Mouse (Mus musculus) megakaryocyte progenitor cell, adult 5-6 weeks (primary cell): Measurements from ENCODE around the gene Zfp324. TPM values are rescaled to one million over a fixed set of nuclear protein-coding genes. Genes with fewer than 3 reads are reported as not detected.

Source experiments
- ATAC-seq: replicated peaks from 2 replicates; pipeline ENCODE4 v1.8.0; 2016; ENCODE audit warnings: mild to moderate bottlenecking, moderate TSS enrichment, inconsistent platforms; ENCODE audit not compliant: poor library complexity
- total RNA-seq, 2 experiments: library from RNA; stranded (forward) in 1 of 2; stranded (reverse) in 1 of 2; fragments of 157-497, 149-512 nt in 1 of 2; fragments of 200-1000 nt in 1 of 2; gene quantifications; 2 replicates each; pipeline versions ENCODE4 v1.2.3 to v1.2.4; 2015 to 2017

Zfp324 gene
- total RNA-seq, 2 experiments from 2014 or later = 3.9 to 8.5 TPM

GRCm38 (mm10) chr7:13007341-13008092, 41.9 kb downstream of the Zfp324 start:
- no peak for ATAC-seq

- peak; percentile 86 for ATAC-seq
These were observed 43.7 kb downstream of the Zfp324 start for GRCm38 (mm10) chr7:13009143-13010004.

GRCm38 (mm10) chr7:13010005-13010908, 44.6 kb downstream of the Zfp324 start, which contains the start of gene Zbtb45:
TSS of gene Zbtb45 (minus strand) at chr7:13010034.
- ATAC-seq = no peak

GRCm38 (mm10) chr7:13013671-13014070, 48.0 kb downstream of the Zfp324 start:
- ATAC-seq = no peak

- no peak for ATAC-seq
These were observed 48.7 kb downstream of the Zfp324 start for GRCm38 (mm10) chr7:13014275-13014839.

GRCm38 (mm10) chr7:13015217-13015616, 49.6 kb downstream of the Zfp324 start:
- no peak for ATAC-seq

- ATAC-seq = peak; percentile 67
These were observed 57.3 kb downstream of the Zfp324 start for GRCm38 (mm10) chr7:13022773-13023535.

Other genes starting within 250 kb of the Zfp324 start
- gene Vmn2r56, start 230.8 kb upstream of the Zfp324 start, total RNA-seq (2015) = not detected in 2 replicates
- not detected in 2 replicates for gene Vmn2r56, start 230.8 kb upstream of the Zfp324 start, total RNA-seq (2017)
- gene Zscan18, start 162.2 kb upstream of the Zfp324 start, total RNA-seq (2015) = 0.95 and 2.0 TPM in 2 replicates
- 1.1 and 1.7 TPM in 2 replicates for gene Zscan18, start 162.2 kb upstream of the Zfp324 start, total RNA-seq (2017)
- 6.5 and 7.5 TPM in 2 replicates for gene Zfp329, start 147.0 kb upstream of the Zfp324 start, total RNA-seq (2015)
- 6.2 and 7.8 TPM in 2 replicates for gene Zfp329, start 147.0 kb upstream of the Zfp324 start, total RNA-seq (2017)
- gene Zfp110, start 131.1 kb upstream of the Zfp324 start, total RNA-seq (2015) = 26.4 and 30.9 TPM in 2 replicates
- 31.2 and 36.8 TPM in 2 replicates for gene Zfp110, start 131.1 kb upstream of the Zfp324 start, total RNA-seq (2017)
- 3.2 and 5.9 TPM in 2 replicates for gene Zfp128, start 84.7 kb upstream of the Zfp324 start, total RNA-seq (2015)
- gene Zfp128, start 84.7 kb upstream of the Zfp324 start, total RNA-seq (2017) = 2.0 and 2.7 TPM in 2 replicates
- 20.6 and 22.2 TPM in 2 replicates for gene Zscan22, start 68.0 kb upstream of the Zfp324 start, total RNA-seq (2015)
- 6.4 and 8.2 TPM in 2 replicates for gene Zscan22, start 68.0 kb upstream of the Zfp324 start, total RNA-seq (2017)
- gene Rps5, start 43.5 kb upstream of the Zfp324 start, total RNA-seq (2015) = 3,071 and 3,115 TPM in 2 replicates
- gene Rps5, start 43.5 kb upstream of the Zfp324 start, total RNA-seq (2017) = 1,264 and 1,790 TPM in 2 replicates
- 0.76 and 1.0 TPM in 2 replicates for gene Rnf225, start 38.4 kb upstream of the Zfp324 start, total RNA-seq (2015)
- 0.57 and 0.62 TPM in 2 replicates for gene Rnf225, start 38.4 kb upstream of the Zfp324 start, total RNA-seq (2017)
- 3.1 and 4.4 TPM in 2 replicates for gene Zfp446, start 12.0 kb downstream of the Zfp324 start, total RNA-seq (2015)
- 2.6 and 3.3 TPM in 2 replicates for gene Zfp446, start 12.0 kb downstream of the Zfp324 start, total RNA-seq (2017)
- not detected in 2 replicates for gene Slc27a5, start 32.4 kb downstream of the Zfp324 start, total RNA-seq (2015)
- not detected in 2 replicates for gene Slc27a5, start 32.4 kb downstream of the Zfp324 start, total RNA-seq (2017)
- gene Trim28, start 33.3 kb downstream of the Zfp324 start, total RNA-seq (2015) = 389 and 409 TPM in 2 replicates
- 506 and 507 TPM in 2 replicates for gene Trim28, start 33.3 kb downstream of the Zfp324 start, total RNA-seq (2017)
- gene Zbtb45, start 44.2 kb downstream of the Zfp324 start, total RNA-seq (2015) = 11.4 and 13.8 TPM in 2 replicates
- 7.8 and 9.8 TPM in 2 replicates for gene Zbtb45, start 44.2 kb downstream of the Zfp324 start, total RNA-seq (2017)
- 145 and 150 TPM in 2 replicates for gene Chmp2a, start 69.0 kb downstream of the Zfp324 start, total RNA-seq (2015)
- 168 and 203 TPM in 2 replicates for gene Chmp2a, start 69.0 kb downstream of the Zfp324 start, total RNA-seq (2017)
- 150 and 160 TPM in 2 replicates for gene Ube2m, start 72.4 kb downstream of the Zfp324 start, total RNA-seq (2015)
- 123 and 179 TPM in 2 replicates for gene Ube2m, start 72.4 kb downstream of the Zfp324 start, total RNA-seq (2017)
- 0.37 and 1.1 TPM in 2 replicates for gene Mzf1, start 88.9 kb downstream of the Zfp324 start, total RNA-seq (2015)
- gene Mzf1, start 88.9 kb downstream of the Zfp324 start, total RNA-seq (2017) = 0.25 and 1.1 TPM in 2 replicates
- not detected in 2 replicates for gene Vmn1r85, start 129.3 kb downstream of the Zfp324 start, total RNA-seq (2015)
- gene Vmn1r85, start 129.3 kb downstream of the Zfp324 start, total RNA-seq (2017) = not detected in 2 replicates
- not detected in 2 replicates for gene Vmn1r86, start 154.1 kb downstream of the Zfp324 start, total RNA-seq (2015)
- not detected in 2 replicates for gene Vmn1r86, start 154.1 kb downstream of the Zfp324 start, total RNA-seq (2017)
- not detected in 2 replicates for gene Vmn1r87, start 174.3 kb downstream of the Zfp324 start, total RNA-seq (2015)
- not detected in 2 replicates for gene Vmn1r87, start 174.3 kb downstream of the Zfp324 start, total RNA-seq (2017)
- 0.02 and 0.12 TPM in 2 replicates for gene Vmn1r88, start 193.7 kb downstream of the Zfp324 start, total RNA-seq (2015)
- under 0.01 TPM in 1 of 2 replicates, not detected in the other for gene Vmn1r88, start 193.7 kb downstream of the Zfp324 start, total RNA-seq (2017)
- not detected in 2 replicates for gene Vmn1r89, start 247.2 kb downstream of the Zfp324 start, total RNA-seq (2015)
- gene Vmn1r89, start 247.2 kb downstream of the Zfp324 start, total RNA-seq (2017) = not detected in 2 replicates